Mouse (Mus musculus): ENCODE data around the gene Ell2. TPM values are rescaled to one million over a fixed set of nuclear protein-coding genes. Genes with fewer than 3 reads are reported as not detected.
"Not testable (repeated sequence)": the region's sequence is repeated elsewhere in the genome, so short reads cannot be mapped to it uniquely, and the experiment has no call there.

Ell2 gene
- polyA plus RNA-seq, 1 experiment from 2014 or later, result 4.6 TPM

- 95% methylated on average over 3 of the region's 4 CpGs for WGBS
- H3K27me3 ChIP-seq; H3K36me3 ChIP-seq; H3K27ac ChIP-seq; H3K4me3 ChIP-seq; H3K9ac ChIP-seq; H3K4me2 ChIP-seq; H3K9me3 ChIP-seq (replicated peaks); ATAC-seq (replicated peaks; ENCODE audit: insufficient number of reproducible peaks, insufficient read depth, low FRiP score, low read depth): not testable (repeated sequence)
- H3K4me1 ChIP-seq (replicated peaks), result peaks cover 13% of the 10 kb centered on the region
Measured at GRCm38 (mm10) chr13:75711517-75711916, 5.0 kb downstream of the Ell2 start.

DNA sequence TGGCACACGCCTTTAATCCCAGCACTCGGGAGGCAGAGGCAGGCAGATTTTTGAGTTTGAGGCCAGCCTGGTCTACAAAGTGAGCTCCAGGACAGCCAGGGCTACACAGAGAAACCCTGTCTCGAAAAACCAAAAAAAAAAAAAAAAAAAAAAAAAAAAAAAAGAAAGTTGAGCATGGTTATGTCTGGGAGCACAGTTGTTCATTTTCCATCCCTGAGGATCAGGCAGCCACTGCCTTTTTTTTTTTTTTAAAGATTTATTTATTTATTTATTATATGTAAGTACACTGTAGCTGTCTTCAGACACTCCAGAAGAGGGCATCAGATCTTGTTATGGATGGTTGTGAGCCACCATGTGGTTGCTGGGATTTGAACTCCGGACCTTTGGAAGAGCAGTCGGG lies 6.0 kb downstream of the Ell2 start:
- H3K4me3 ChIP-seq; H3K27ac ChIP-seq; H3K27me3 ChIP-seq; ATAC-seq (replicated peaks; ENCODE audit: insufficient number of reproducible peaks, insufficient read depth, low FRiP score, low read depth); H3K9me3 ChIP-seq (replicated peaks); H3K9ac ChIP-seq; H3K4me2 ChIP-seq; H3K36me3 ChIP-seq: not testable (repeated sequence)
- WGBS, result 86% methylated on average over 5 of the region's 5 CpGs
- H3K4me1 ChIP-seq (replicated peaks), result peaks cover 13% of the 10 kb centered on the region

DNA sequence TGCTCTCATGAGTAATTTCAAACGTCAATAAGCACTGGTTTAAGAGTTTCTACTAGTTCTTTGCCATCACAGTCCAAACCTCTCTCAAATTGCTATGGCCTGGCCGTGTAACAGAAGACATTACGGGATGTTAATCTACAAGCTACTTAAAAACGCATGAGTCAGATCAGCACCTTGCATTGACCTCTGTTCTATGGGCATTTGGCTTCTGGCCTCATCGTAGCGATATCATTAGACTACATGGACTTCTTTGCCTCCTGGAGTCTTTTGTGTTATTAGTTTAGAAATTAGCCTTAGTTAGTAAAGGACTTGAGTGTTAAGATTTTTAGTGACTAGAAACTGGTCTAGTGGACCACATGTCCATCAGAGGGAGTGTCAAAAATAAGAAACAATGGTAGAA lies 7.8 kb downstream of the Ell2 start:
- 84% methylated on average over 6 of the region's 6 CpGs for WGBS
- Histone ChIP-seq H3K4me3 (no peak overlapping the region), H3K4me2 (no peak overlapping the region), H3K27me3 (no peaks in the 10 kb centered on the region), H3K4me1 (replicated peaks) (peaks cover 5% of the 10 kb centered on the region), H3K9me3 (replicated peaks) (no peaks in the 10 kb centered on the region), H3K9ac (no peak overlapping the region), H3K27ac (no peak overlapping the region), H3K36me3 (no peaks in the 10 kb centered on the region)
- no peak for ATAC-seq (replicated peaks; ENCODE audit: insufficient number of reproducible peaks, insufficient read depth, low FRiP score, low read depth)

- ATAC-seq (replicated peaks; ENCODE audit: insufficient number of reproducible peaks, insufficient read depth, low FRiP score, low read depth), result no peak
- no peak overlapping the region for H3K4me2 ChIP-seq
Measured at GRCm38 (mm10) chr13:75717638-75718302, 11.2 kb downstream of the Ell2 start.

DNA sequence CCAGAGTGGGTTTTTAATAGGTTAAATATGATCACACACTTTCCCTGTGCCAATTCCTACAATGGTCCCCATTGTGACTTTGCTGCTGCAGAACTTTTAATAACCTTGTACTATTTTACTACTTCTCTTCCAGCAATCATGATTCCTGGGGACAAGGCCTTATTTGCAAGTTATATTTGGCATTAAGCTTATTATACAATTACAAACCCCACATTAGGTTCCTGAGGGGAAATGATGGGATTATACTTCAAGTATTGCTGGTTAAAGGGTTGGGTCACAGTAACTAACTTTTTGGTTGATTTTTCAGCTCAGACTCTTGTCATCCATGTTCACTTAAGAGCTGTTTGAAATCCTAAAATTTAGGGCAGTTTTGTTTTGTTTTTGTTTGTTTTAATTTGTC lies 11.8 kb downstream of the Ell2 start:
- Histone ChIP-seq H3K4me3 (no peak overlapping the region), H3K27ac (no peak overlapping the region), H3K9me3 (replicated peaks) (no peaks in the 10 kb centered on the region), H3K4me2 (no peak overlapping the region), H3K36me3 (no peaks in the 10 kb centered on the region), H3K27me3 (no peaks in the 10 kb centered on the region), H3K9ac (no peak overlapping the region), H3K4me1 (replicated peaks) (no peaks in the 10 kb centered on the region)
- ATAC-seq (replicated peaks; ENCODE audit: insufficient number of reproducible peaks, insufficient read depth, low FRiP score, low read depth), result no peak

More at GRCm38 (mm10) chr13:75717638-75718302, 11.2 kb downstream of the Ell2 start:
- no peak overlapping the region for H3K9ac ChIP-seq
- no peaks in the 10 kb centered on the region for H3K36me3 ChIP-seq
- no peaks in the 10 kb centered on the region for H3K4me1 ChIP-seq (replicated peaks)
- no peak overlapping the region for H3K4me3 ChIP-seq
- H3K27me3 ChIP-seq, result no peaks in the 10 kb centered on the region
- H3K9me3 ChIP-seq (replicated peaks), result no peaks in the 10 kb centered on the region
- 61% methylated on average over 3 of the region's 3 CpGs for WGBS
- H3K27ac ChIP-seq, result no peak overlapping the region

DNA sequence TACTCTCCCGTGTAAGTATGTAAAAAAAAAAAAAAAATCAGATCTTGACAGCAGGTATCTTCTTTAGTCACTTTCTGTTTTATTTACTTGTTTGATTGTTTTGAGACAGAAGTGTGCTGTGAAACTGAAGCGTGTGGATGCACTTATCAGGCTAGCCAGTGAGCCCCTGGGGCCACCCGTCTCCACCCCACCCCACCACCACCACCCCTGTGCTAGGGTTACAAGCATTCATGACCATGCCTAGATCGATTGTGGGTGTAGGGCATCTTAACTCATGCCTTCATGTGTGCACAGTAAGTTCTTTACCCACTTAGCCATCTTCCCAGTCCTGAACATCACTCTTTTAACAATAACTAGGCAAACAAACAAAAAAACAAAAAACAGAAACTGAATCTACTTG lies 13.1 kb downstream of the Ell2 start:
- no peak for ATAC-seq (replicated peaks; ENCODE audit: insufficient number of reproducible peaks, insufficient read depth, low FRiP score, low read depth)
- Histone ChIP-seq H3K4me1 (replicated peaks) (no peaks in the 10 kb centered on the region), H3K9ac (no peak overlapping the region), H3K27ac (no peak overlapping the region), H3K27me3 (no peaks in the 10 kb centered on the region), H3K36me3 (no peaks in the 10 kb centered on the region), H3K4me2 (no peak overlapping the region), H3K9me3 (replicated peaks) (no peaks in the 10 kb centered on the region), H3K4me3 (no peak overlapping the region)
- WGBS, result 68% methylated on average over 4 of the region's 4 CpGs

GRCm38 (mm10) chr13:75726569-75727373 lies 20.2 kb downstream of the Ell2 start:
- Histone ChIP-seq H3K27ac (no peak overlapping the region), H3K4me3 (no peak overlapping the region), H3K4me1 (replicated peaks) (no peaks in the 10 kb centered on the region), H3K36me3 (no peaks in the 10 kb centered on the region), H3K4me2 (no peak overlapping the region), H3K27me3 (no peaks in the 10 kb centered on the region), H3K9me3 (replicated peaks) (no peaks in the 10 kb centered on the region), H3K9ac (no peak overlapping the region)
- ATAC-seq (replicated peaks; ENCODE audit: insufficient number of reproducible peaks, insufficient read depth, low FRiP score, low read depth), result no peak
- WGBS, result 65% methylated on average over 4 of the region's 4 CpGs

DNA sequence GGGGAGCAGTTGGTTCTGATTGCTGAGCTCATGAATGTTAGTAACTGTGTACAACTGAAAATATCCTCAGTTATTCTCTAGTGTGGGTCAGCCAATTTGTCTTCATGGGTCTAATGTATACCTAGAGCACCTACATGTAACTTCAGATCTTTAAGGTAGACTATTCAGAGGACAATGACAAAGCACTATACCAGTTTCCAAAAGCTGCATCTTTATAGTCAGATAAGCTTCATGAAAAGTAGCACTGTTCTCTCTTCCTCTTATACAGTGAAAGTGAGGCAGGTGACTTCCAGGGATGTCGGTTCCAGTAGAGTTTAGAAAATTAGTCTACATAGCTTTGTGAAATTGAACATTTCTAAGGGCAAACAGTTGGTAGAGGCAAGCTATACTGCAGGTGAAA lies 21.4 kb downstream of the Ell2 start:
- Histone ChIP-seq H3K4me2 (no peak overlapping the region), H3K4me3 (no peak overlapping the region), H3K27ac (no peak overlapping the region), H3K9me3 (replicated peaks) (no peaks in the 10 kb centered on the region), H3K36me3 (no peaks in the 10 kb centered on the region), H3K9ac (no peak overlapping the region), H3K4me1 (replicated peaks) (no peaks in the 10 kb centered on the region), H3K27me3 (no peaks in the 10 kb centered on the region)
- no peak for ATAC-seq (replicated peaks; ENCODE audit: insufficient number of reproducible peaks, insufficient read depth, low FRiP score, low read depth)
- WGBS, result 81% methylated on average over 1 of the region's 1 CpGs

DNA sequence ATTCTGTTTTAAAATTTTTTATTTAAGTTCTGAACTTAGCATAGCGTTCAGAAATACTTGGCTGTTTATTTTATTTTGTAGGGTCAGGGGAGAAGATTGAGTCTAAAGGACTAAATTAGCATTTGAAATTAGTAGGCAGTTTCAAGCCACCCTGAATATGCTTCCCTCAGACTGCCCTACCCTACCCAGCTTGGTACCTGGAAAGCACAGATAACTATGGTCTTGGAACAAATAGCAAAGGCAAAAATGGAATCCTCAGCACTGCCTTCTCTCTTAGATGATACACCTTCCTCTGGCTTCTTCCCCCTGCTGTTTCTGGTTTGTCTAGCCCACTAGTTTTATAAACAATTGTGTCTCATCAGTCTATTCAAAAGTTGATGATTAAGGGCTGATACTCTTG lies 23.3 kb downstream of the Ell2 start:
- no peak for ATAC-seq (replicated peaks; ENCODE audit: insufficient number of reproducible peaks, insufficient read depth, low FRiP score, low read depth)
- no peak overlapping the region for H3K4me2 ChIP-seq
- H3K27me3 ChIP-seq, result no peaks in the 10 kb centered on the region
- no peaks in the 10 kb centered on the region for H3K36me3 ChIP-seq
- no peak overlapping the region for H3K4me3 ChIP-seq
- no peak overlapping the region for H3K9ac ChIP-seq
- WGBS, result 79% methylated on average over 1 of the region's 1 CpGs
- H3K9me3 ChIP-seq (replicated peaks), result no peaks in the 10 kb centered on the region
- no peaks in the 10 kb centered on the region for H3K4me1 ChIP-seq (replicated peaks)
- no peak overlapping the region for H3K27ac ChIP-seq

DNA sequence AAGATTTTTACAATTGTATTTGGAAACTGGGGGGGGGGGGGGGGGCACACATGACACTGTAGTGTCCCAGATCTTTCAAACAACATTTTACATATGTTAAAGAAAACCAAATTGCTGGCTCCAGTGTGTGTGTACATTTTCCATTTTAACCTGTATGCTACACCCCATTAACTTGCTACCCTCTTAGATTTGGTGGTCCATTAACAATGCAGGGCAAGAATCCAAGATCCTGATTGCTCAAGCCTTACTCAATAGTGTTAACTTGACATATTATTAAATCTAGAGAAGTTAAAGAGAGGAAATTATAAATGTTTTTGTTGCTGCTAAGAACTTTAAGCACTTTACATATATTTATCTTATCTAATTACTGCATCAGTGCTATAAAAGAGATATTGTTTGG lies 24.2 kb downstream of the Ell2 start:
- H3K4me3 ChIP-seq, result no peak overlapping the region
- H3K27me3 ChIP-seq, result no peaks in the 10 kb centered on the region
- H3K9me3 ChIP-seq (replicated peaks), result no peaks in the 10 kb centered on the region
- H3K36me3 ChIP-seq, result no peaks in the 10 kb centered on the region
- no peak overlapping the region for H3K4me2 ChIP-seq
- no peaks in the 10 kb centered on the region for H3K4me1 ChIP-seq (replicated peaks)
- no peak for ATAC-seq (replicated peaks; ENCODE audit: insufficient number of reproducible peaks, insufficient read depth, low FRiP score, low read depth)
- no peak overlapping the region for H3K27ac ChIP-seq
- no peak overlapping the region for H3K9ac ChIP-seq

GRCm38 (mm10) chr13:75733594-75734161 lies 27.1 kb downstream of the Ell2 start:
- no peak for ATAC-seq (replicated peaks; ENCODE audit: insufficient number of reproducible peaks, insufficient read depth, low FRiP score, low read depth)
- 33% methylated on average over 3 of the region's 3 CpGs for WGBS

DNA sequence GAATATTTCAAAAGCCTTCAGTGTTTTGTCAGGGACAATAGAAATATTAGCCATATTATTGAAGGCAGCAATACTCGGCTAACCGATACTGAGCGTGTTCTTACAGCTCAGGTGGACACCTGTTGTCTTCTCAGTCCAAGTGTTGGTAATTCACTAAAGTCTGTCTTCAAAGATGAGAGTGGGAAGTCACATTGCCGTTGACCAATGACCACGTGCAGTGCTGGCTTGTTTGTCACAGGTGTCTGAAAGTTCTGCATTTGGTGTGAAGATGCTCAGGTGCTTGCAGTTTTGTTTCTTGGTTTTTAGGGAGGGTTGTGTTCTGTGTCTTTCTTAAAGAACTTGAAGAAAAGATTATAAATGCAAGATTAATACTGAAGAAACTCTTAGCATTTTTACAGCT lies 27.7 kb downstream of the Ell2 start:
- H3K27ac ChIP-seq, result no peak overlapping the region
- no peaks in the 10 kb centered on the region for H3K9me3 ChIP-seq (replicated peaks)
- no peak for ATAC-seq (replicated peaks; ENCODE audit: insufficient number of reproducible peaks, insufficient read depth, low FRiP score, low read depth)
- H3K27me3 ChIP-seq, result no peaks in the 10 kb centered on the region
- no peak overlapping the region for H3K4me3 ChIP-seq
- H3K4me1 ChIP-seq (replicated peaks), result peaks cover 14% of the 10 kb centered on the region
- no peaks in the 10 kb centered on the region for H3K36me3 ChIP-seq
- 86% methylated on average over 5 of the region's 5 CpGs for WGBS
- H3K9ac ChIP-seq, result no peak overlapping the region
- no peak overlapping the region for H3K4me2 ChIP-seq

More at GRCm38 (mm10) chr13:75733594-75734161, 27.1 kb downstream of the Ell2 start:
- H3K4me3 ChIP-seq, result no peak overlapping the region
- no peaks in the 10 kb centered on the region for H3K9me3 ChIP-seq (replicated peaks)
- H3K27me3 ChIP-seq, result no peaks in the 10 kb centered on the region
- H3K4me2 ChIP-seq, result no peak overlapping the region
- H3K4me1 ChIP-seq (replicated peaks), result peaks cover 8% of the 10 kb centered on the region
- no peak overlapping the region for H3K27ac ChIP-seq
- no peaks in the 10 kb centered on the region for H3K36me3 ChIP-seq
- no peak overlapping the region for H3K9ac ChIP-seq
